Mouse (Mus musculus) thymus, postnatal 10 days (tissue): Measurements from ENCODE around the gene Atf1.
"Not testable (repeated sequence)": the region's sequence is repeated elsewhere in the genome, so short reads cannot be mapped to it uniquely, and the experiment has no call there.

ENCODE experiments used
- DNase-seq, 2 experiments: peaks; one replicate each; pipeline ENCODE4 v3.0.0; 2021; ENCODE audit warnings: low spot score in 2 of 2

The Atf1 gene

GRCm38 (mm10) chr15:100258646-100259425 lies 31.2 kb downstream of the Atf1 start:
- no peak for DNase-seq

- not testable (repeated sequence) for DNase-seq
Observed at GRCm38 (mm10) chr15:100260351-100260750, 32.7 kb downstream of the Atf1 start.

GRCm38 (mm10) chr15:100263246-100263905 lies 35.8 kb downstream of the Atf1 start:
- DNase-seq: no peak

GRCm38 (mm10) chr15:100265586-100266325 lies 38.1 kb downstream of the Atf1 start:
- no peak for DNase-seq

- DNase-seq: no peak
Observed at GRCm38 (mm10) chr15:100268916-100269315, 41.3 kb downstream of the Atf1 start.

- no peak for DNase-seq
Observed at GRCm38 (mm10) chr15:100269776-100270175, 42.2 kb downstream of the Atf1 start.

GRCm38 (mm10) chr15:100270609-100271008 lies 43.0 kb downstream of the Atf1 start:
- not testable (repeated sequence) for DNase-seq

- DNase-seq: no peak
Observed at GRCm38 (mm10) chr15:100271411-100271810, 43.8 kb downstream of the Atf1 start.

GRCm38 (mm10) chr15:100273791-100274308 lies 46.2 kb downstream of the Atf1 start:
- DNase-seq: not testable (repeated sequence)

GRCm38 (mm10) chr15:100274790-100275559 lies 47.4 kb downstream of the Atf1 start:
- no peak for DNase-seq

GRCm38 (mm10) chr15:100276403-100276802 lies 48.8 kb downstream of the Atf1 start:
- no peak for DNase-seq

- no peak for DNase-seq
Observed at GRCm38 (mm10) chr15:100277586-100277985, 50.0 kb downstream of the Atf1 start.

GRCm38 (mm10) chr15:100280626-100281025 lies 53.0 kb downstream of the Atf1 start, which contains the start of gene Tmprss12:
Gene Tmprss12, plus strand, starts transcription at chr15:100280837.
- no peak for DNase-seq

GRCm38 (mm10) chr15:100288980-100289379 lies 61.4 kb downstream of the Atf1 start:
- no peak for DNase-seq

GRCm38 (mm10) chr15:100290858-100291257 lies 63.2 kb downstream of the Atf1 start:
- no peak for DNase-seq

- DNase-seq: no peak
Observed at GRCm38 (mm10) chr15:100292326-100292725, 64.7 kb downstream of the Atf1 start.

- DNase-seq: no peak
Observed at GRCm38 (mm10) chr15:100297856-100298255, 70.2 kb downstream of the Atf1 start.

- DNase-seq: peak; percentile 11 to 12
Observed at GRCm38 (mm10) chr15:100300499-100300898, 72.9 kb downstream of the Atf1 start.

GRCm38 (mm10) chr15:100301556-100301955 lies 73.9 kb downstream of the Atf1 start:
- no peak for DNase-seq

- DNase-seq: no peak
Observed at GRCm38 (mm10) chr15:100303428-100304018, 75.9 kb downstream of the Atf1 start.
